Mouse (Mus musculus): ENCODE data around the gene Haspin.

- TF ChIP-seq POLR2A (IDR thresholded peaks at IDR 0.05; ENCODE audit: insufficient read depth, low read depth, low read length) = no peak
- no peak for TF ChIP-seq CTCF (IDR thresholded peaks at IDR 0.05; ENCODE audit: insufficient read depth, low read depth, low read length)
These were observed 37.5 kb upstream of the Haspin start for GRCm38 (mm10) chr11:73175612-73176011.
